Mouse (Mus musculus) adrenal gland, postnatal 4 days (tissue): ENCODE measurements around the gene Depdc5. TPM values are rescaled to one million over a fixed set of nuclear protein-coding genes. Genes with fewer than 3 reads are reported as not detected.

Experiments used
- DNase-seq, 2 experiments: peaks; one replicate each; pipeline ENCODE4 v3.0.0; 2021 to 2022; ENCODE audit warnings: low spot score in 2 of 2, mixed read lengths in 2 of 2
- total RNA-seq, 2 experiments: library from RNA; stranded (reverse); gene quantifications; 2 replicates each; pipeline ENCODE4 v1.2.3; 2021

The Depdc5 gene
- total RNA-seq, 2 experiments from 2014 or later = 37.7 to 43.5 TPM

GRCm38 (mm10) chr5:32997686-32998085 is 134.2 kb downstream of the Depdc5 start:
- no peak for DNase-seq

GRCm38 (mm10) chr5:32998783-32999182 is 135.3 kb downstream of the Depdc5 start:
- no peak for DNase-seq

GRCm38 (mm10) chr5:33001111-33001510 is 137.6 kb downstream of the Depdc5 start:
- DNase-seq = no peak

GRCm38 (mm10) chr5:33002781-33003180 is 139.3 kb downstream of the Depdc5 start:
- DNase-seq = no peak

- no peak for DNase-seq
Observed at GRCm38 (mm10) chr5:33003500-33003899, 140.0 kb downstream of the Depdc5 start.

GRCm38 (mm10) chr5:33004110-33004509 is 140.6 kb downstream of the Depdc5 start:
- no peak for DNase-seq

- DNase-seq = no peak
Observed at GRCm38 (mm10) chr5:33005442-33006145, 142.1 kb downstream of the Depdc5 start.

- no peak for DNase-seq
Observed at GRCm38 (mm10) chr5:33006670-33007069, 143.2 kb downstream of the Depdc5 start.

GRCm38 (mm10) chr5:33007371-33007770 is 143.9 kb downstream of the Depdc5 start:
- DNase-seq = no peak

- no peak for DNase-seq
Observed at GRCm38 (mm10) chr5:33009301-33009700, 145.8 kb downstream of the Depdc5 start.

- no peak for DNase-seq
Observed at GRCm38 (mm10) chr5:33009818-33010812, 146.6 kb downstream of the Depdc5 start.

- DNase-seq = no peak
Observed at GRCm38 (mm10) chr5:33011132-33012106, 147.9 kb downstream of the Depdc5 start.

GRCm38 (mm10) chr5:33014096-33014495 is 150.6 kb downstream of the Depdc5 start:
- no peak for DNase-seq

GRCm38 (mm10) chr5:33015579-33015978 is 152.1 kb downstream of the Depdc5 start:
- no peak for DNase-seq

GRCm38 (mm10) chr5:33018189-33018560 is 154.7 kb downstream of the Depdc5 start:
- DNase-seq = no peak

GRCm38 (mm10) chr5:33018561-33019425 is 155.3 kb downstream of the Depdc5 start, which contains the start of gene Ywhah:
Ywhah (plus strand) TSS chr5:33018816.
- DNase-seq = peak; percentile 91 to 94

- no peak for DNase-seq
Observed at GRCm38 (mm10) chr5:33019426-33019821, 155.9 kb downstream of the Depdc5 start.

- no peak for DNase-seq
Observed at GRCm38 (mm10) chr5:33021622-33022021, 158.1 kb downstream of the Depdc5 start.

GRCm38 (mm10) chr5:33023337-33023736 is 159.8 kb downstream of the Depdc5 start:
- DNase-seq = no peak

- no peak for DNase-seq
Observed at GRCm38 (mm10) chr5:33024474-33024873, 161.0 kb downstream of the Depdc5 start.
